Mouse (Mus musculus): Measurements from ENCODE around the gene Sh3pxd2a. TPM values are rescaled to one million over a fixed set of nuclear protein-coding genes. Genes with fewer than 3 reads are reported as not detected.
A peak's percentile ranks its signal among the peaks of the same experiment; 100 is the strongest.

Gene Sh3pxd2a
- 3.4 and 3.9 TPM in 2 replicates for polyA plus RNA-seq (2016; fragmentation: Nextera tagmentation; extraction: Ambion mirVana)

GRCm38 (mm10) chr19:47464304-47465241 is at the start of gene Sh3pxd2a:
Gene Sh3pxd2a, minus strand, starts transcription at chr19:47464401.
- Histone ChIP-seq H3K4me3 (peak within 1 kb of the TSS; percentile 89), H3K9me3 (no peaks in the 10 kb centered on the region), H3K4me1 (peaks cover 57% of the 10 kb centered on the region), H3K27me3 (ENCODE audit: insufficient read depth, poor library complexity, severe bottlenecking) (no peaks in the 10 kb centered on the region), H3K27ac (peak within 1 kb of the TSS; percentile 98), H3K36me3 (peaks cover 15% of the 10 kb centered on the region)
- 1% methylated on average over 62 of the region's 70 CpGs for WGBS
- peak; percentile 92 for DNase-seq (ENCODE audit: low spot score)

DNA sequence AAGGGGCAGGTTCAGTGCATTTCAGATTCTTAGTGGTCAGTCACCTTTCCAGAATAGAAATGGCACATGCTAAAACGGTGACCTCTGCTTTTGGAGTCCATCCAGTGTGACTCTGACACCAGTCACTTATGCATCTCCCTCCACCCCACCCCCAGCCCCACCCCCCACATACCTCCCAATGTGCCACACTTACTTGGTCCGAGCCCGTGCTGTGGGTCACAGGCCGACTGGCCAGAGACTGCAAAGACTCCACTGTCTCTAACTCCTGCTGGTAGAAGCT is 49.4 kb upstream of the Sh3pxd2a start:
- Histone ChIP-seq H3K4me1 (peaks cover 54% of the 10 kb centered on the region), H3K4me3 (no peak overlapping the region), H3K27ac (peak overlapping the region; percentile 26; the same call in 1 of the 2 replicates), H3K9me3 (no peaks in the 10 kb centered on the region), H3K27me3 (ENCODE audit: insufficient read depth, poor library complexity, severe bottlenecking) (no peaks in the 10 kb centered on the region), H3K36me3 (peaks cover 47% of the 10 kb centered on the region)
- no peak for DNase-seq (ENCODE audit: low spot score)
- 62% methylated on average over 4 of the region's 4 CpGs for WGBS

DNA sequence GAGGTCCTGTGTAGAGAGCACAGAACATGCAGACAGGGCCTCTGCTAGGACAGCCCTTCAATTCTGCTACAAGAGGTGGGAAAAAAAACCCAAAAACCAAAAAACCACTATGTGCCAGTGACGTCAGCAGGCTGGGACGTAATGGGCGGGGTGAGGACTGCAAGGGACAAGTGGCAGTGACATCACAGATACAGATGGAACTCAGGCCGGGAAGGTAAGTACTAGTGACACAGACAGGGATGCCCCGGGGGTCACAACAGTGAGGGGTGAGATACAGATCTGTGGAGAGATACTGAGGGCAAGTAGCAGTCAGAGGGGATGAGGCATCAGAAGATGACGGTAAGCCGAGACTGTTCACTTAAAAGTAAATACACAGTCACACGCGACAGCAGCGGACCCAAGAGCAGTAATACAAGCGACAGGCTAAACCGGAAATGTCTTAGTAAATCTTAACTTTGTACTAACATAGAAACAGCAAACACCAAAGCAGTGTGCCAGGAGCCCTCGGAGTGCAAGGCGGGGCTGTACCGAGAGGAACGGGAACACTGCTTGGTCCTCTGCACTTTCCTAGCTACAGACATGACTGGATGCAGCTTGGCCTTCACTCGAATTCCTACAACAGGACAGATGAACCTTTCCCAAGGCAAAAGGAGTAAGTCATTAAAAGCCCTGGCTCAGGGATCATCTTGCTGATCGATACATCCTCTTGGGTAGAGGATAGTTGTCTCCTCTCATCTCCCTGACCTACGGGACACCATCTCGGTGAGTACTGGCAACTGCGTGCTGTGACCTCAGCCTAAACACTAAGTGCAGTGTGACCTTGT is 48.8 kb upstream of the Sh3pxd2a start:
- Histone ChIP-seq H3K27ac (peak overlapping the region; percentile 42), H3K36me3 (peaks cover 47% of the 10 kb centered on the region), H3K4me3 (no peak overlapping the region), H3K4me1 (peaks cover 59% of the 10 kb centered on the region), H3K27me3 (ENCODE audit: insufficient read depth, poor library complexity, severe bottlenecking) (no peaks in the 10 kb centered on the region), H3K9me3 (no peaks in the 10 kb centered on the region)
- 74% methylated on average over 21 of the region's 21 CpGs for WGBS
- no peak for DNase-seq (ENCODE audit: low spot score)

GRCm38 (mm10) chr19:47511958-47512357 is 47.8 kb upstream of the Sh3pxd2a start:
- no peak for DNase-seq (ENCODE audit: low spot score)
- H3K4me1 ChIP-seq: peaks cover 61% of the 10 kb centered on the region
- no peaks in the 10 kb centered on the region for H3K27me3 ChIP-seq (ENCODE audit: insufficient read depth, poor library complexity, severe bottlenecking)
- H3K27ac ChIP-seq: no peak overlapping the region
- peaks cover 48% of the 10 kb centered on the region for H3K36me3 ChIP-seq
- no peak overlapping the region for H3K4me3 ChIP-seq
- H3K9me3 ChIP-seq: no peaks in the 10 kb centered on the region
- 75% methylated on average over 6 of the region's 6 CpGs for WGBS

DNA sequence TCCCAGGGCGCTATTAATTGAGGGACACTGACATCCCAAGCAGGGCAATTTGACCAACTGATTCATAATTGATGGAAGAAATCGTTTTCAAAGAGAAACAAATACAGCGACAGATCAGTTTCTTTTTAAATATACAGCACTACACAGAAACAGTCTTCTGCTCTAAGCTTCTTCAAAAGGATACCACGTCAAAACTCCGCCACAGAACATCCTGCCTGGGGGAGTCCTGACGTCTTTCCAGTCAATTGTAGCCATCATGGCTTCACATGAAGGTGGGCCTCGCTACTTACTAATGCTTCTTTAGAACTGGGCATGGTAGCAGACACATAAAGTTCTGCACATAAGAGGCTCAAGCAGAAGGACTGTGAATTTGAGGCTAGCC is 47.1 kb upstream of the Sh3pxd2a start:
- Histone ChIP-seq H3K27ac (peak overlapping the region; percentile 67), H3K36me3 (peaks cover 45% of the 10 kb centered on the region)

DNA sequence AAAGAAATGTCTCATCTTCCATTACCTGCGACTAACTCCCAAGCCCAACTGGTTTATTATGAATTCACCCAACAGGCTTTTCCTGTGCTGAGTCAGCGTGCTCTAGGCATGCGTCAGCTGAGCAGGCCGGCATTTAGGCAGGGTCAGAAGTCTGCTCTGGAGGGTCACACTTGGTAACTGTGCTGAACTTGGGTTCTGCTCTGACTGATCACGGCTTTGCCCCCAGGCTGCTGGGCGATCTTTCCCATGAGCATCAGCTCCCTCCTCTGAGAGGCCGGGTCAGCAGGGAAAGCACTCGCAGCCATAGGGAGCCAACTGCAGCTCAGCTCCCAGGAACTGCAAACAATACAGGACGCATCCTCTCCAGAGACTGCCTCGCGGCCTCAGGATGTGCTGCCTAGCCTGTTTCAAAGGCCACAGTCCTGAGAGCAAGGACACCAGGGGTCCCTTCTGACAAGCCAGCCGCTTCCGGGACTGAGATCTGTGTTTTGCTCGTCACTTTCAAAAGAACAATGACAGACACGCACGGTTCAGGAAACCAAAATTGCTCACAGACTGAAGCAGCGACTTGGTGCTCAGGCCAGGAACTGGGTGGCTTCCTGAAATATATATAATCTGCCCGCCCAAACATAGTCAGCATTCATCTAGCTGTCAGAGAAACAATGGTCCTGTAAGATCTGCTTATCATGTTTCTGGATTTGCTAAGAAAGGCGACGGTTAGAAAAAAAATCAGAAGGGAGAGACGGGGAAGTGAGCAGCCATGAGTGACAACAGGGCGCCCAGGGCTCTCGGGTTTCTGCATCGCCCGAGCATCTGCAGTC is 46.5 kb upstream of the Sh3pxd2a start:
- Histone ChIP-seq H3K9me3 (no peaks in the 10 kb centered on the region), H3K36me3 (peaks cover 39% of the 10 kb centered on the region), H3K27ac (peak overlapping the region; percentile 67), H3K4me3 (peak overlapping the region; percentile 8; the same call in 1 of the 2 replicates), H3K4me1 (peaks cover 61% of the 10 kb centered on the region), H3K27me3 (ENCODE audit: insufficient read depth, poor library complexity, severe bottlenecking) (no peaks in the 10 kb centered on the region)
- WGBS: 46% methylated on average over 25 of the region's 25 CpGs
- no peak for DNase-seq (ENCODE audit: low spot score)

More for the DNA sequence above, 47.1 kb upstream of the Sh3pxd2a start:
- Histone ChIP-seq H3K4me1 (peaks cover 61% of the 10 kb centered on the region), H3K4me3 (no peak overlapping the region), H3K27me3 (ENCODE audit: insufficient read depth, poor library complexity, severe bottlenecking) (no peaks in the 10 kb centered on the region), H3K9me3 (no peaks in the 10 kb centered on the region)
- no peak for DNase-seq (ENCODE audit: low spot score)
- 75% methylated on average over 7 of the region's 7 CpGs for WGBS

GRCm38 (mm10) chr19:47510135-47510472 is 45.9 kb upstream of the Sh3pxd2a start:
- WGBS: 58% methylated on average over 7 of the region's 7 CpGs
- DNase-seq (ENCODE audit: low spot score): no peak
- Histone ChIP-seq H3K4me3 (peak overlapping the region; percentile 8; the same call in 1 of the 2 replicates), H3K36me3 (peaks cover 38% of the 10 kb centered on the region), H3K27ac (peak overlapping the region; percentile 67), H3K4me1 (peaks cover 58% of the 10 kb centered on the region), H3K27me3 (ENCODE audit: insufficient read depth, poor library complexity, severe bottlenecking) (no peaks in the 10 kb centered on the region), H3K9me3 (no peaks in the 10 kb centered on the region)

- WGBS: 68% methylated on average over 5 of the region's 5 CpGs
- peak overlapping the region; percentile 67 for H3K27ac ChIP-seq
- peaks cover 28% of the 10 kb centered on the region for H3K36me3 ChIP-seq
- DNase-seq (ENCODE audit: low spot score): no peak
- H3K9me3 ChIP-seq: no peaks in the 10 kb centered on the region
- no peak overlapping the region for H3K4me3 ChIP-seq
- H3K27me3 ChIP-seq (ENCODE audit: insufficient read depth, poor library complexity, severe bottlenecking): no peaks in the 10 kb centered on the region
- peaks cover 47% of the 10 kb centered on the region for H3K4me1 ChIP-seq
These were observed 44.6 kb upstream of the Sh3pxd2a start for GRCm38 (mm10) chr19:47508771-47509281.

- Histone ChIP-seq H3K27me3 (ENCODE audit: insufficient read depth, poor library complexity, severe bottlenecking) (no peaks in the 10 kb centered on the region), H3K4me1 (peaks cover 40% of the 10 kb centered on the region), H3K4me3 (no peak overlapping the region), H3K9me3 (no peaks in the 10 kb centered on the region), H3K36me3 (peaks cover 28% of the 10 kb centered on the region), H3K27ac (peak overlapping the region; percentile 67)
- DNase-seq (ENCODE audit: low spot score): no peak
- 55% methylated on average over 3 of the region's 3 CpGs for WGBS
These were observed 44.0 kb upstream of the Sh3pxd2a start for GRCm38 (mm10) chr19:47508191-47508590.

DNA sequence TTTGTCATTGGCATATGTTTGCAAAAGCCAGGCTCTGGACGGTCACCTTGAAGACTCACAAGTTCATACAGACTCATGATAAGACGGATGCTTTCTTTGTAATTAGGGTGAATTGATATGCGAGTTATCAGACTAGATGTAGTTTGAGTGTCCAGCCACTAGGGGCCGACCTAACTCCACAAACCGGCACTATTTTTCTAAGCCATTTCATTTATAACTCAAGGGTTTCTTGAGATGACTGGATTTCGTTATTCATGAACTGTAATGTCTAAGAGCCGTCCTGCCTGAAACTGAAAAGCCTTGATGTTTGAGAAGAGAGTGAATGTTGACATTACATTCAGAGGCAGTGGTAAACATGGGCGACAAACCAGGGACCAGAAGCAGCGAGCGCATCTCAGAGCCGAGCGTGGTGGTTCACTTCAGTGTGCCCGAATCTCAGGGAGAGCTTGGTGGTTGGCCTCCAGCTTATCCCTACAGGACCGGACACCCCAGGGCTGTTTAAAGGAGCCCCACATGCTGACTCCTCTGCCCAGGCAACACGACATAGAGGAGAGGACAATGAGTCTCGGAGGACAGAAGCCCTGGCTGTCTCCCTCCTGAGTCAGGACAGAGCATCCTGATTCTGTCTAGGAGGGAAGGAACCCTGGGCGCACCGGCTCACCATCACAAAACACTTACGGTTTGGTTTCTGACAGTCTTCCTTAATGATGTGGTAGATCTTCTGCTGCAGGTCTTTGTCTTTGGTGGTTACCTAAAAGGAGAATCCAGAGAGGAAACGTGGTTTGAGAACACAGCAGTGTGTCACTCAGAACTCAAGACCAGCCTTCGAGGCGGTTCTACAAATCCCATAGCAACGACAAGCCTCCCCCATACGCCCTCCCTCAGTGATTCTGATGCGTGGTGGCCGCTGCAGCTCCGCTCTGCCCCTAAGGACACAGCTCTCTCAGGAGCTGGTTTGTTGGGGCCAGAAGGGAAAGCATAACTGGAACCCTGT is 43.2 kb upstream of the Sh3pxd2a start:
- Histone ChIP-seq H3K4me1 (peaks cover 35% of the 10 kb centered on the region), H3K4me3 (no peak overlapping the region), H3K27me3 (ENCODE audit: insufficient read depth, poor library complexity, severe bottlenecking) (no peaks in the 10 kb centered on the region), H3K27ac (no peak overlapping the region), H3K9me3 (no peaks in the 10 kb centered on the region), H3K36me3 (peaks cover 31% of the 10 kb centered on the region)
- WGBS: 64% methylated on average over 27 of the region's 27 CpGs
- no peak for DNase-seq (ENCODE audit: low spot score)

DNA sequence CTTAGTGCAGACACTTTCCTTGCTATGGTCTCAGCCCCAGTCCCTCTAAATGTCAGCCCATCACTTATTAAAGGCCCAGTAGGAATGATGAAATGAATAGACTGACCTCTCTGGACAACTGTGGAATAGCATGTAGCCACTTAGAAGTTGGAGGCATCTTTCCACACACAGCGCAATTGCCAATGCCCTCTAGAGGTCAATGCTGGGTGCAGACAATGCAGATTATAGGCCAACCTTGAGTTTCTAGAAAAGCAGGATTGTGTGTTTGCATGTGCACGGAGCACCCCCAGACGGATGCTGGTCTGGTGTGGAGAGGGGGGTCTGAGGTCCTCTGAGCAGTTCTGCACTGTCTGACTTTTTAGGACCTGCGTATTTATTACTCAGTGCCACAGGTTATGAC is 39.4 kb upstream of the Sh3pxd2a start:
- Histone ChIP-seq H3K27ac (no peak overlapping the region), H3K27me3 (ENCODE audit: insufficient read depth, poor library complexity, severe bottlenecking) (no peaks in the 10 kb centered on the region), H3K9me3 (no peaks in the 10 kb centered on the region), H3K36me3 (peaks cover 17% of the 10 kb centered on the region), H3K4me1 (peaks cover 31% of the 10 kb centered on the region), H3K4me3 (no peak overlapping the region)
- 72% methylated on average over 4 of the region's 4 CpGs for WGBS
- DNase-seq (ENCODE audit: low spot score): no peak

All from heart, embryonic 10.5 days (tissue).